Mouse (Mus musculus) hindbrain, embryonic 15.5 days (tissue): ENCODE data around the gene Stxbp1. TPM values are rescaled to one million over a fixed set of nuclear protein-coding genes. Genes with fewer than 3 reads are reported as not detected.

Experiments used
- ATAC-seq: fragments of 200-750 bp; cut with Nextera tagmentation; 2 replicates; pipeline ENCODE4 v1.8.0; 2017; ENCODE audit warnings: low read depth, moderate number of reproducible peaks, moderate TSS enrichment; ENCODE audit not compliant: low FRiP score
- H3K27ac ChIP-seq: fragments of 300-500 bp; sonication (generic); replicated peaks from 2 replicates; pipeline ENCODE4 v1.5.1; 2015; ENCODE audit warnings: mild to moderate bottlenecking, inconsistent platforms
- H3K27me3 ChIP-seq: fragments of 300-500 bp; sonication (generic); 2 replicates; pipeline ENCODE4 v1.6.1; 2015; ENCODE audit warnings: control low read depth, inconsistent platforms
- H3K36me3 ChIP-seq: fragments of 300-500 bp; sonication (generic); 2 replicates; pipeline ENCODE4 v1.6.1; 2015; ENCODE audit warnings: control low read depth, inconsistent platforms
- H3K4me1 ChIP-seq: fragments of 300-500 bp; sonication (generic); replicated peaks from 2 replicates; pipeline ENCODE4 v1.6.1; 2015; ENCODE audit warnings: control low read depth, inconsistent platforms
- H3K4me2 ChIP-seq: fragments of 300-500 bp; sonication (generic); 2 replicates; pipeline ENCODE4 v1.6.1; 2015; ENCODE audit warnings: moderate library complexity, mild to moderate bottlenecking, inconsistent platforms
- H3K4me3 ChIP-seq: fragments of 300-500 bp; sonication (generic); 2 replicates; pipeline ENCODE4 v1.5.1; 2015; ENCODE audit warnings: mild to moderate bottlenecking, inconsistent platforms
- H3K9ac ChIP-seq: fragments of 300-500 bp; sonication (generic); 2 replicates; pipeline ENCODE4 v1.6.1; 2015; ENCODE audit warnings: inconsistent platforms
- H3K9me3 ChIP-seq: fragments of 300-500 bp; sonication (generic); 2 replicates; pipeline ENCODE4 v1.6.1; 2016; ENCODE audit warnings: control low read depth, inconsistent platforms
- WGBS: fragments of 180-500 bp; shearing (Covaris S2); methylation state at CpG from one replicate; pipeline ENCODE4 v1.1.7; 2015; 5-methylcytosine and 5-hydroxymethylcytosine counted together
- polyA plus RNA-seq: library from polyadenylated mRNA; unstranded; fragments of >200 nt; fragmentation: Nextera tagmentation; extraction: Ambion mirVana; gene quantifications from 2 replicates; pipeline ENCODE4 v1.2.1, GENCODE M21; 2015

The Stxbp1 gene
- 296 and 323 TPM in 2 replicates for polyA plus RNA-seq

DNA sequence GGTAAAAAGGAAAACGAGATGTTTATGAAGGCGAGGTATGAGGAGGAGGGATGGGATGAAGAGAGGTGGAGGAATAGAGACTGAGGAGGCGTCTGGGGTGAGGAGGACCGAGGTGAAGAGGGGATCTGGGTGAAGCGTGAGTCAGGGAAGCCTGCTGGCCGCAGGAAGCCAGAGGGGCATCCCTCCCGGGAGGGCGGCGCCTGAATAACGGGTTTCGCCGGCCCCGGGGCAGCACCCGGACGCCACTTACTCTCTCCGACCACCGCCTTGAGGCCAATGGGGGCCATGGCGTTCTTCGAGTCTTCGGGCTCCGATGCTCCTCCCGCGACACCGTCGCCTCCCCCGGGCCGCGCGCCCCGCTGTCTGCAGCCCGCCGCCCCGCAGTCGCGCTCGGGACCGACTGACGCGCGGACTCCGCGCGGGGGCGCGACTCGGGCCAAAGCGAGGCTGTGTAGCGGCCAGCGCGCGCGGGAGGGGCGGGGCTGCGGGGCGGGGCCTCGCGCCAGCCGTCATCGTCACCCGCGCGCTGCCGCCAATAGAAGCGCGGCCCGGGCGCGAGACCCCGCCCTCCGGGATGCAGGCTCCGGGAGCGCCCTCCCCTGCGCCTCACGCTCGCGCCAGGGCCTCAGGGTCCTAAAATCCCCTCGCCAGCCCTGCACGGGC is at the start of gene Stxbp1:
Gene Stxbp1, minus strand, starts transcription at position 441 of the 663 bp plus-strand sequence.
- peak; percentile 95 for ATAC-seq

DNA sequence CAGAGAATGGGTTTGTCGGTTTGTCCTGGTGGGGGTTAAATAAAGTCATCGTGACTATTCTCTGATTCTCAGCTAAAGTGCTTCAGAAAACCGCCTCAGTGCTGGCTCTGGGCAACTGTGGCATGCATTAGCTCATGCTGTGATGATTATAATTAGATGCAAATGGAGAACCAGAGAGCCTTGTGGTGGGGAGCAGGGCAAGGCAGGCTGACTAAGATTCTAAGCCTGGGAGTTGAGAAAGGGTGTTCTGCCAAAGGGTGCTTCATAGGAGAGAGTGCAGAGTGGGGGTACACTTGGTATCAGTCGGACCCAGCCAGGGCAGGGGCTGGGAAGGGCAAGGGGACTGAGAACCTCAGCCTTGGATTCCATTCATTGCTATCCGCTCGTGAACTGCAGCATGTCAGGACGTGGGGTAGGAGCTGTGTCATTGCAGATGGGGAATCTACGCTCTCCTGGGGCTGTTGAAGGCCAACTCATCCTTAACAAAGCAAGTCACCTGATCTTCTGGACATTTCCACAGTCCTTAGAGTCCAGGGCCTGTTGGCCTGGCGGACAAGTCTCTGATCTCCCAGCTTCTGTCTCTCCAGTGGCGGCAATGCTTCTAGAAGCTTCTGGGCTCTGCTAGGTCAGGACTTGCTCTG is 49.6 kb upstream of the Stxbp1 start:
- Histone ChIP-seq H3K27ac (peak overlapping the region; percentile 65), H3K4me3 (no peak overlapping the region), H3K36me3 (no peaks in the 10 kb centered on the region), H3K4me2 (no peak overlapping the region), H3K4me1 (peaks cover 25% of the 10 kb centered on the region), H3K9me3 (no peaks in the 10 kb centered on the region), H3K27me3 (no peaks in the 10 kb centered on the region), H3K9ac (no peak overlapping the region)
- ATAC-seq: no peak
- WGBS: 45% methylated on average over 10 of the region's 10 CpGs

More for the DNA sequence above, at the start of gene Stxbp1:
- Histone ChIP-seq H3K27ac (peak within 1 kb of the TSS; percentile 96), H3K4me1 (peaks cover 33% of the 10 kb centered on the region), H3K36me3 (no peaks in the 10 kb centered on the region), H3K9me3 (no peaks in the 10 kb centered on the region), H3K4me3 (peak within 1 kb of the TSS; percentile 100), H3K4me2 (peak within 1 kb of the TSS; percentile 72), H3K27me3 (no peaks in the 10 kb centered on the region), H3K9ac (peak within 1 kb of the TSS; percentile 92)
- under 1% methylated on average over 62 of the region's 78 CpGs for WGBS

DNA sequence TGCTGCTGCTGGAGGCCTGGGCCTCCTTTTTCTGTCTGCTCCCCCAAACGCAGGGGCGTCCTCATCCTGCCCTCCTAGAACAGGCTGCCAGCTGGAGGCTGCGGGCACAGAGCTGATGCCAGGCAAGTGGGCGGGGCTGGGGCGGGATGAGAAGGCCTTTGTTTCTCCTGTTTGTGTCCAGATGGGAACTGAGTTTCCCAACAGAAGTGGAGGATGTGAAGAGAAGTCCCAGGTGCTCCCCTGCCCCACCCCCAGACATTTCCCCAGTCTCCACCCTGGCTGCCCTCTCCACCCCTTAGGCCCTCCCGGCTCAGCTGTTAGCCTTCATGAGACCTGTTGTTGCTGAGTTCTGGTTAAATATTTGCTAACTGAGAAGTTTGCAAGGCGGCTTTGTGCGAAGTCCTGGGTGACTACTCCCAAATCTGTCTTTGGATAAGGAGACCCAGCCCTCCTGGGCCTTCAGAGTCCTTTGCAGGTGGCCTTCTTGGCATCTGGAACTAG is 48.6 kb upstream of the Stxbp1 start:
- WGBS: 27% methylated on average over 8 of the region's 8 CpGs
- Histone ChIP-seq H3K9ac (no peak overlapping the region), H3K27me3 (no peaks in the 10 kb centered on the region), H3K36me3 (no peaks in the 10 kb centered on the region), H3K9me3 (no peaks in the 10 kb centered on the region), H3K4me1 (peaks cover 25% of the 10 kb centered on the region), H3K4me2 (no peak overlapping the region), H3K4me3 (no peak overlapping the region), H3K27ac (peak overlapping the region; percentile 65)
- ATAC-seq: peak; percentile 51; the same call in 1 of the 2 replicates

DNA sequence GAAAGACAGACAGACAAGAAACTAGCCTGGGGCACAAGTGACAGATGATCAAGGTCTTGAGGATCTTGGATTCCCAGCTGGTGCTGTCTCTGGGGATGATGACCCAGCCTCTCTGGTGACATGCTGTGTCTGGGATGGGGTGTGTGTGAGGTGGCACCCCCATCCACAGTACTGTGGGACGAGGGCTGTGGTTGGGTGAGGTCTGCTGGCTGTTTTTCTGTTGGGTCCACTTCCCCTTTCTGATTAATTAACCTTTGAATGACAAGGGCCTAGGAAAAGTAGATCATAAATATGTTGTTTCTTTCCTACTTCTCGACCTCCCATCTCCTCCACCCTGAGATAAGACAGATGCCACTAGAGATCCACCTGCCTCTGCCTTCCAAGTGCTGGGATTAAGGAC is 47.1 kb upstream of the Stxbp1 start:
- Histone ChIP-seq H3K27me3 (no peaks in the 10 kb centered on the region), H3K4me3 (no peak overlapping the region), H3K4me2 (no peak overlapping the region), H3K4me1 (peaks cover 25% of the 10 kb centered on the region), H3K9me3 (no peaks in the 10 kb centered on the region), H3K9ac (no peak overlapping the region), H3K36me3 (no peaks in the 10 kb centered on the region), H3K27ac (no peak overlapping the region)
- WGBS: 71% methylated on average over 2 of the region's 2 CpGs
- ATAC-seq: no peak

DNA sequence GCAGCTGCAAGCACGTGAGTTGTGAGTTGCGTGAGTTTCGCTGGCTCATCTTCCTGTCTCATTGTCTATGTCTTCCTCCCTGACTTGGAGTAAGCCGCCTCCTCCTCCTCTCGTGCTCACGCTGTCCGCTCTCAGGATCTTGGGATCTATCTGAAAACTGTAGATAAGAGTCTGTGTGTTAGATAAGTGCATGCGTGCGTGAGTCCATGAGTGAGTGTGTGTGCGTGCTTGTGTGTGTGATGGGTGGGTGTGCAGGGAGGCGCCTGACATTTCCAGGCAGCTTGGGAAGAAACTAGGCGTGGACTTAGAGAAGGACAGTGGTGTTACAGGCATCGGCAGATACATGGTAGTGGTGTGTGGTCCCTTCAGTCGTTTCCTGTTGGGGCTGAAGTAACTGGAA is 45.4 kb upstream of the Stxbp1 start:
- no peaks in the 10 kb centered on the region for H3K27me3 ChIP-seq
- peaks cover 33% of the 10 kb centered on the region for H3K4me1 ChIP-seq
- no peaks in the 10 kb centered on the region for H3K36me3 ChIP-seq
- no peak overlapping the region for H3K4me3 ChIP-seq
- no peak overlapping the region for H3K27ac ChIP-seq
- WGBS: 90% methylated on average over 14 of the region's 14 CpGs
- no peak for ATAC-seq
- H3K9ac ChIP-seq: no peak overlapping the region
- H3K9me3 ChIP-seq: no peaks in the 10 kb centered on the region
- H3K4me2 ChIP-seq: no peak overlapping the region

DNA sequence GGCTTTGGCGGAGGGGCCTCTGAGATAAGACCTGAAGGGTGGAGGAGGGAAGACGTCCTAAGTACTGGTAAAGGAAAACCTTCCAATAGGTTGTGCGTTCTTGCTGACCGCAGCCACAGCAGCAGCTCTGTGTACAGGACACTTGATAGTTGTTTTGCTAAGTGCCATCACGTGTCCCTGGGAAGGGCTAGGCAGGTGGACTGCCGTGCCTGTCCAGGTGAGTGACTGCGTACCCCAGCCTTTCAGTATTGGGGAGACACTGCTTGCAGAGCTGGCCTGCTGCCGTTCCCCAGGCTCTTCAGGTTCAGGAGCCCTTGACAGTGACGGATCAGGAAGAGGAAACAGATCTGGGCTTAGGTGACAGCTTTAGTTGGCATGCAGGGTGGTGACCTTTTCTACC is 44.2 kb upstream of the Stxbp1 start:
- no peak overlapping the region for H3K27ac ChIP-seq
- peaks cover 21% of the 10 kb centered on the region for H3K4me1 ChIP-seq
- H3K36me3 ChIP-seq: no peaks in the 10 kb centered on the region
- H3K4me2 ChIP-seq: no peak overlapping the region
- no peak overlapping the region for H3K4me3 ChIP-seq
- ATAC-seq: no peak
- H3K9me3 ChIP-seq: no peaks in the 10 kb centered on the region
- H3K27me3 ChIP-seq: no peaks in the 10 kb centered on the region
- no peak overlapping the region for H3K9ac ChIP-seq
- 83% methylated on average over 9 of the region's 9 CpGs for WGBS

DNA sequence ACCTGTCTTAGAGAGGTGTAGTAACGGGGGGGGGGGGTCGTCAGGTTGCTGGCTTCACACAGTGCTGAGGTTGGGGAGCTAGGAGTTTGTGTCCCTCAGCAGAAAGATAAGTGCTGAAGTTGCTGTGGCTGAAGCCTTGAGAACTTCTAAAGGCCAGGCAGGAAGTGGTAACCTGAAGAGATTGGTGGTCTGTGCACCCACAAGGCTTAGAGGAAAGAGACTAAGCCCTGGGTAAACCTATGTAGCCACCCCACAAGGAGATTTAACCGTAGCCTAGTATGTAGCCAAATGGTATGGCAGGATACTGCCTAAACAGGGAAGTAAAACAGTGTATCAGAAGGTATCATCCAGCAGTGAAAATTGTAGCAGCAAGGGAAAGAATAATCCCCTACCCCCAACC is 43.2 kb upstream of the Stxbp1 start:
- no peaks in the 10 kb centered on the region for H3K36me3 ChIP-seq
- no peak overlapping the region for H3K4me2 ChIP-seq
- WGBS: 79% methylated on average over 3 of the region's 3 CpGs
- ATAC-seq: no peak
- no peak overlapping the region for H3K4me3 ChIP-seq
- H3K4me1 ChIP-seq: peaks cover 11% of the 10 kb centered on the region
- H3K9me3 ChIP-seq: no peaks in the 10 kb centered on the region
- no peak overlapping the region for H3K27ac ChIP-seq
- H3K27me3 ChIP-seq: no peaks in the 10 kb centered on the region
- H3K9ac ChIP-seq: no peak overlapping the region

DNA sequence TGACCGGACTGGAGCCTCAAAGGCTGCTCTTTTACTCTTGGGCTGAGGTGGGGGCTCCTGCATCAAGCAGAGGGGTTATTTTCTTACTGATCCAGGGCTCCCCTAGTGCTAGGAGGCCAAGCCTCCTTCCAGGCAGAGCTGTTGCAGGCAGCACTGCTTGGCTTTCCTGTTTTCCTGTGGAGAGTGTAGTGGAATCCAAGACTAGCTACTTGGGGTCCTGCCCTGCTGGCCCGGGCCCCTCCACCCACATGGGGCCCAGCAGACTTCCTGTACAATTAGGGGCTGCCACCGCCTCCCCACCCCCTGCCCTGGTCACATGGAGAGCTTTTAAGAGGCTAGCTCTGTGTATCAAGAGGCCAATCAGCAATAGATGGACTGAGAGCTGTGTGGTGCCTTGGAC is 41.5 kb upstream of the Stxbp1 start:
- H3K4me1 ChIP-seq: peaks cover 15% of the 10 kb centered on the region
- H3K9ac ChIP-seq: no peak overlapping the region
- no peaks in the 10 kb centered on the region for H3K27me3 ChIP-seq
- no peak overlapping the region for H3K4me3 ChIP-seq
- peak overlapping the region; percentile 9 for H3K27ac ChIP-seq
- WGBS: 44% methylated on average over 3 of the region's 3 CpGs
- H3K9me3 ChIP-seq: no peaks in the 10 kb centered on the region
- peak; percentile 19; the same call in 1 of the 2 replicates for ATAC-seq
- H3K36me3 ChIP-seq: no peaks in the 10 kb centered on the region
- no peak overlapping the region for H3K4me2 ChIP-seq

DNA sequence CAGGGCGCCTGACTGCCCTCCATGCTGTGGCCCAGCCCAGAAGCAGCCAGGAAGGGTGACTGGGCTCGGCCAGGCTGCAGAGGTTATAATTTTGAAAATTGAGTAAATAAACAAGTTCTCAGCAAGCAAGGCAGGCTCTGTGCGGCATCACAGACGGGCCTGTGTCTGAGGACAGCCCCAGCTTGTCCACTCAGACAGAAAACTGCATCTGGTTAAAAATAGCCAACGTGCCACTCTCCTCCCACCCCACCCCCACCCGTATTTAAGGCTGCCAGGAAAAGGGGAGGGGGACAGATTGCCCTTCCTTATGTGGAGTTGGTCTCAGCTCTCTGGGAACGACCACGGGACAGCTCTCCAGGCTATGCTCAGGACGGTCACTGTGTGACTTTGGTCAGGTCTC is 41.0 kb upstream of the Stxbp1 start:
- Histone ChIP-seq H3K9me3 (no peaks in the 10 kb centered on the region), H3K4me2 (no peak overlapping the region), H3K4me1 (peaks cover 15% of the 10 kb centered on the region), H3K27ac (peak overlapping the region; percentile 9), H3K27me3 (no peaks in the 10 kb centered on the region), H3K9ac (no peak overlapping the region), H3K4me3 (no peak overlapping the region), H3K36me3 (no peaks in the 10 kb centered on the region)
- ATAC-seq: no peak
- WGBS: 31% methylated on average over 9 of the region's 9 CpGs

DNA sequence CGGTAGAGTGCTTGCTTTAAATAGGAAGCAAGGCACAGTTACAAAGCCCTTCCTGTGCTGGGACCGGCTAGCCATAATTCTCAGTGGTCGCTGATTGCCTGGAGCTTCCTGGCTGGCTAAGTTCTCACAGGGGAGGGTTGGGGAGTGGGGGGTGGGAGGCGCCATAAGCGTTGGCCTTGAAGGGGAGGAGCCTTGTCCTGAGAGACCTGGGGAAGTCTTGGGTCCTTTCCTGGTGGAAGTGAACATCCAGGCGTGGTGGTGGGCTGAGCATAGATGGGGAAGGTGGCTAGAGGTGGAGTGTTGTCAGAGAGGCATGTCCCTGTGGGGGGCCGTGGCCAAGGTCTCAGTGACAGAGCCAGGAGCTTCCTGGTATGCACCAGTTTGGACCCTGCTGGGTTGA is 37.7 kb upstream of the Stxbp1 start:
- no peak overlapping the region for H3K4me2 ChIP-seq
- WGBS: 37% methylated on average over 7 of the region's 7 CpGs
- ATAC-seq: no peak
- peak overlapping the region; percentile 45; the same call in 1 of the 2 replicates for H3K27ac ChIP-seq
- H3K4me1 ChIP-seq: peaks cover 45% of the 10 kb centered on the region
- H3K4me3 ChIP-seq: no peak overlapping the region
- H3K27me3 ChIP-seq: no peaks in the 10 kb centered on the region
- H3K9me3 ChIP-seq: no peaks in the 10 kb centered on the region
- H3K36me3 ChIP-seq: no peaks in the 10 kb centered on the region
- H3K9ac ChIP-seq: no peak overlapping the region

DNA sequence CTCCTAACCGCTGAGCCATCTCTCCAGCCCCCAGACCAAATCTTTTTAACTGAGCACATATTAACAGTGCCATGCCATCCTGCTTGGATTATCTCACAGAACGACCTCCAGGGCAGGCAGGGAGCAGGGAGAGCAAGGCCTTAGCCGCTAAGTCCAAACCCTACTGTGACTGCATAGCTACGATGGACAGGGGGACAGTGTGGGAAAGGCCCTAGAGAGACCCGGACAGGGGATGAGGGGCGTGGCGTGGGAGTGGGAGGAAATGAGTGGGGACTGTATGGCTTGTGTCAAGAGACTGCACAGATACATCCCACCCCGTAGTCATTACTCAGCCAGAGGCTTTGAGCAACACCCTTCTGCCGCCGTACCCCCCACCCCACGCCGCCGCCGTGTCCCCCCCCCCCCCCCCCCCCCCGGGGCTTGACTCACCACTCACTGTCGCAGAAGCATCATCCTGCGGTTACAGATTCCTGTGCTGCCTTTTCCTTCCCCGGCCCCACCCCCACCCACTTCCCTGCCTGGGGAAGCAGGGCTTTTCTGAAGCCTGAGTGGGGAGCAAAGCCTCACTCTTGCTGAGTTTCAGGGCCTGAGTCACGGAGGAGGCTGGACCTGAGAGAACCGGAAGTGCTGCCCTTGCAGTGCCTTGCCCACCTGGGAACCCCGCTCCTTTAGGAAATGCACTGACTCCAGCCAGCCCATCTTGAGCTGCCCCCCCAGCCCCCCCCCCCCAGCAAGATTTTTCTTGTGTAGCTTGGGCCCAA is 35.4 kb upstream of the Stxbp1 start:
- peaks cover 58% of the 10 kb centered on the region for H3K4me1 ChIP-seq
- no peak for ATAC-seq
- no peak overlapping the region for H3K4me2 ChIP-seq
- H3K27ac ChIP-seq: peak overlapping the region; percentile 60
- H3K27me3 ChIP-seq: no peaks in the 10 kb centered on the region
- H3K4me3 ChIP-seq: no peak overlapping the region
- H3K9ac ChIP-seq: no peak overlapping the region
- no peaks in the 10 kb centered on the region for H3K36me3 ChIP-seq
- H3K9me3 ChIP-seq: no peaks in the 10 kb centered on the region
- WGBS: 62% methylated on average over 12 of the region's 21 CpGs

DNA sequence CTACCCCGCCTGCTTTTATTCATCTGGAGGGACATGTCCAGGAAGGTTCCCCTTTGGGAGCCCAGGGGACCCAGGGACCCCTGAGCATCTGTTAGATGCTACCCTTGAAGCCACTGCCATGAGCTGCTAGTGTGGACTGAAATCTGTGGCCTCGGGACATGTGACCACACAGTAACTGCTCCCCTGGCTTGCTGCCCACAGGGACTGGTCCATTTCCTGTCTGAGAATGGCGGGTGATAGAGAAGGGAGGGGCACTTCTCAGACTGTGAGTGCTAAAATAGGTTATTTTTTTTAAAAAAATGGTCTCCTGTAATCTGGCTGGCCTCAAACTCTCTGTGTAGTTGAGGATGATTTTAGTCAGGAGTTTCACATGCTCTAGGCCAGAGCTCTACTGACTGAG is 34.7 kb upstream of the Stxbp1 start:
- Histone ChIP-seq H3K9me3 (no peaks in the 10 kb centered on the region), H3K9ac (no peak overlapping the region), H3K27me3 (no peaks in the 10 kb centered on the region), H3K4me2 (no peak overlapping the region), H3K4me3 (no peak overlapping the region), H3K4me1 (peaks cover 65% of the 10 kb centered on the region), H3K27ac (peak overlapping the region; percentile 60), H3K36me3 (no peaks in the 10 kb centered on the region)
- no peak for ATAC-seq
- 45% methylated on average over 3 of the region's 3 CpGs for WGBS
